Mouse (Mus musculus) small intestine, adult 2 months (tissue): ENCODE data around the gene Gm43638.

Experiments
- CTCF ChIP-seq: fragments of 200-500 bp; IDR thresholded peaks from 2 replicates; pipeline ENCODE4 v1.5.1; 2012; ENCODE audit warnings: low read depth, mild to moderate bottlenecking, control low read depth, inconsistent platforms, low read length, moderate library complexity, mixed read lengths; ENCODE audit not compliant: insufficient replicate concordance, insufficient read length; ENCODE audit errors: extremely low read depth
- POLR2A ChIP-seq: fragments of 200-500 bp; IDR thresholded peaks from 2 replicates; pipeline ENCODE4 v1.6.1; 2012; ENCODE audit warnings: low read depth, mild to moderate bottlenecking, control low read depth, inconsistent platforms, low read length, moderate library complexity

- no peak for TF ChIP-seq CTCF
- no peak for TF ChIP-seq POLR2A
Observed at GRCm38 (mm10) chr5:87457701-87458100, 28.9 kb downstream of the Gm43638 start.
